Mouse (Mus musculus): ENCODE results near the gene Armc2. TPM values are rescaled to one million over a fixed set of nuclear protein-coding genes. Genes with fewer than 3 reads are reported as not detected.
A peak's percentile ranks its signal among the peaks of the same experiment; 100 is the strongest.

The Armc2 gene
- polyA plus RNA-seq, 1 experiment from 2014 or later = 6.5 TPM

GRCm38 (mm10) chr10:42001260-42001659 is 17.0 kb downstream of the Armc2 start:
- 90% methylated on average over 3 of the region's 3 CpGs for WGBS (ENCODE audit: missing documents)
- H3K27ac ChIP-seq = no peak overlapping the region
- H3K36me3 ChIP-seq (ENCODE audit: inconsistent target) = no peaks in the 10 kb centered on the region
- H3K79me2 ChIP-seq (ENCODE audit: inconsistent target) = no peaks in the 10 kb centered on the region
- no peak overlapping the region for H3K4me3 ChIP-seq (ENCODE audit: inconsistent target)

- Histone ChIP-seq H3K27ac (no peak overlapping the region), H3K79me2 (ENCODE audit: inconsistent target) (no peaks in the 10 kb centered on the region), H3K36me3 (ENCODE audit: inconsistent target) (no peaks in the 10 kb centered on the region), H3K4me3 (ENCODE audit: inconsistent target) (no peak overlapping the region)
- 92% methylated on average over 1 of the region's 1 CpGs for WGBS (ENCODE audit: missing documents)
Measured at GRCm38 (mm10) chr10:41997691-41998178, 20.5 kb downstream of the Armc2 start.

GRCm38 (mm10) chr10:41996157-41996556 is 22.1 kb downstream of the Armc2 start:
- no peaks in the 10 kb centered on the region for H3K36me3 ChIP-seq (ENCODE audit: inconsistent target)
- H3K27ac ChIP-seq = no peak overlapping the region
- 90% methylated on average over 8 of the region's 8 CpGs for WGBS (ENCODE audit: missing documents)
- H3K4me3 ChIP-seq (ENCODE audit: inconsistent target) = no peak overlapping the region
- H3K79me2 ChIP-seq (ENCODE audit: inconsistent target) = no peaks in the 10 kb centered on the region

- no peak overlapping the region for H3K4me3 ChIP-seq (ENCODE audit: inconsistent target)
- no peak overlapping the region for H3K27ac ChIP-seq
- H3K36me3 ChIP-seq (ENCODE audit: inconsistent target) = no peaks in the 10 kb centered on the region
- H3K79me2 ChIP-seq (ENCODE audit: inconsistent target) = no peaks in the 10 kb centered on the region
- WGBS (ENCODE audit: missing documents) = 94% methylated on average over 2 of the region's 2 CpGs
Measured at GRCm38 (mm10) chr10:41995051-41995450, 23.2 kb downstream of the Armc2 start.

- Histone ChIP-seq H3K4me3 (ENCODE audit: inconsistent target) (no peak overlapping the region), H3K27ac (no peak overlapping the region), H3K36me3 (ENCODE audit: inconsistent target) (no peaks in the 10 kb centered on the region), H3K79me2 (ENCODE audit: inconsistent target) (no peaks in the 10 kb centered on the region)
- WGBS (ENCODE audit: missing documents) = 91% methylated on average over 4 of the region's 4 CpGs
Measured at GRCm38 (mm10) chr10:41994578-41994977, 23.7 kb downstream of the Armc2 start.

GRCm38 (mm10) chr10:41992059-41992440 is 26.2 kb downstream of the Armc2 start:
- 97% methylated on average over 5 of the region's 5 CpGs for WGBS (ENCODE audit: missing documents)
- H3K4me3 ChIP-seq (ENCODE audit: inconsistent target) = no peak overlapping the region
- no peak overlapping the region for H3K27ac ChIP-seq
- H3K79me2 ChIP-seq (ENCODE audit: inconsistent target) = no peaks in the 10 kb centered on the region
- H3K36me3 ChIP-seq (ENCODE audit: inconsistent target) = no peaks in the 10 kb centered on the region

- H3K36me3 ChIP-seq (ENCODE audit: inconsistent target) = no peaks in the 10 kb centered on the region
- WGBS (ENCODE audit: missing documents) = 81% methylated on average over 14 of the region's 14 CpGs
Measured at GRCm38 (mm10) chr10:41991364-41992058, 26.7 kb downstream of the Armc2 start.

GRCm38 (mm10) chr10:41990896-41991295 is 27.3 kb downstream of the Armc2 start:
- 88% methylated on average over 11 of the region's 13 CpGs for WGBS (ENCODE audit: missing documents)

More at GRCm38 (mm10) chr10:41991364-41992058, 26.7 kb downstream of the Armc2 start:
- H3K4me3 ChIP-seq (ENCODE audit: inconsistent target) = no peak overlapping the region
- H3K79me2 ChIP-seq (ENCODE audit: inconsistent target) = no peaks in the 10 kb centered on the region
- no peak overlapping the region for H3K27ac ChIP-seq

GRCm38 (mm10) chr10:41988930-41989329 is 29.3 kb downstream of the Armc2 start:
- Histone ChIP-seq H3K27ac (no peak overlapping the region), H3K79me2 (ENCODE audit: inconsistent target) (no peaks in the 10 kb centered on the region), H3K36me3 (ENCODE audit: inconsistent target) (no peaks in the 10 kb centered on the region), H3K4me3 (ENCODE audit: inconsistent target) (no peak overlapping the region)
- 93% methylated on average over 3 of the region's 3 CpGs for WGBS (ENCODE audit: missing documents)

More at GRCm38 (mm10) chr10:41990896-41991295, 27.3 kb downstream of the Armc2 start:
- H3K27ac ChIP-seq = no peak overlapping the region
- H3K4me3 ChIP-seq (ENCODE audit: inconsistent target) = no peak overlapping the region
- H3K79me2 ChIP-seq (ENCODE audit: inconsistent target) = no peaks in the 10 kb centered on the region
- no peaks in the 10 kb centered on the region for H3K36me3 ChIP-seq (ENCODE audit: inconsistent target)

- Histone ChIP-seq H3K36me3 (ENCODE audit: inconsistent target) (no peaks in the 10 kb centered on the region), H3K27ac (no peak overlapping the region), H3K79me2 (ENCODE audit: inconsistent target) (no peaks in the 10 kb centered on the region), H3K4me3 (ENCODE audit: inconsistent target) (no peak overlapping the region)
- WGBS (ENCODE audit: missing documents) = 94% methylated on average over 8 of the region's 8 CpGs
Measured at GRCm38 (mm10) chr10:41986126-41986525, 32.1 kb downstream of the Armc2 start.

GRCm38 (mm10) chr10:41984221-41984620 is 34.0 kb downstream of the Armc2 start:
- Histone ChIP-seq H3K36me3 (ENCODE audit: inconsistent target) (no peaks in the 10 kb centered on the region), H3K4me3 (ENCODE audit: inconsistent target) (no peak overlapping the region), H3K79me2 (ENCODE audit: inconsistent target) (no peaks in the 10 kb centered on the region), H3K27ac (no peak overlapping the region)
- 71% methylated on average over 6 of the region's 6 CpGs for WGBS (ENCODE audit: missing documents)

GRCm38 (mm10) chr10:41982821-41983220 is 35.4 kb downstream of the Armc2 start:
- no peaks in the 10 kb centered on the region for H3K79me2 ChIP-seq (ENCODE audit: inconsistent target)
- H3K36me3 ChIP-seq (ENCODE audit: inconsistent target) = no peaks in the 10 kb centered on the region
- no peak overlapping the region for H3K4me3 ChIP-seq (ENCODE audit: inconsistent target)
- no peak overlapping the region for H3K27ac ChIP-seq
- WGBS (ENCODE audit: missing documents) = 85% methylated on average over 7 of the region's 7 CpGs

GRCm38 (mm10) chr10:41980772-41981383 is 37.4 kb downstream of the Armc2 start:
- Histone ChIP-seq H3K79me2 (ENCODE audit: inconsistent target) (no peaks in the 10 kb centered on the region), H3K4me3 (ENCODE audit: inconsistent target) (no peak overlapping the region), H3K27ac (no peak overlapping the region), H3K36me3 (ENCODE audit: inconsistent target) (no peaks in the 10 kb centered on the region)
- 35% methylated on average over 6 of the region's 6 CpGs for WGBS (ENCODE audit: missing documents)

GRCm38 (mm10) chr10:41978403-41979234 is 39.6 kb downstream of the Armc2 start:
- Histone ChIP-seq H3K36me3 (ENCODE audit: inconsistent target) (no peaks in the 10 kb centered on the region), H3K27ac (peak overlapping the region; percentile 93), H3K4me3 (ENCODE audit: inconsistent target) (peak overlapping the region; percentile 2; the same call in 1 of the 2 replicates), H3K79me2 (ENCODE audit: inconsistent target) (no peaks in the 10 kb centered on the region)
- WGBS (ENCODE audit: missing documents) = 3% methylated on average over 7 of the region's 7 CpGs

GRCm38 (mm10) chr10:41972676-41973075 is 45.6 kb downstream of the Armc2 start:
- H3K4me3 ChIP-seq (ENCODE audit: inconsistent target) = no peak overlapping the region
- H3K79me2 ChIP-seq (ENCODE audit: inconsistent target) = no peaks in the 10 kb centered on the region
- H3K27ac ChIP-seq = peak overlapping the region; percentile 94
- no peaks in the 10 kb centered on the region for H3K36me3 ChIP-seq (ENCODE audit: inconsistent target)
- 2% methylated on average over 9 of the region's 9 CpGs for WGBS (ENCODE audit: missing documents)

Measured in macrophage (primary cell).